Mouse (Mus musculus) bone marrow macrophage, adult 2 months (primary cell): Measurements from ENCODE around the gene G0s2.

Source experiments
- CTCF ChIP-seq: IDR thresholded peaks from 2 replicates; pipeline ENCODE4 v1.5.1; 2012; ENCODE audit warnings: low read depth, mild to moderate bottlenecking, low read length, moderate library complexity
- POLR2A ChIP-seq: IDR thresholded peaks from 2 replicates; pipeline ENCODE4 v1.6.1; 2012; ENCODE audit warnings: mild to moderate bottlenecking, low read depth, low read length, borderline replicate concordance

DNA sequence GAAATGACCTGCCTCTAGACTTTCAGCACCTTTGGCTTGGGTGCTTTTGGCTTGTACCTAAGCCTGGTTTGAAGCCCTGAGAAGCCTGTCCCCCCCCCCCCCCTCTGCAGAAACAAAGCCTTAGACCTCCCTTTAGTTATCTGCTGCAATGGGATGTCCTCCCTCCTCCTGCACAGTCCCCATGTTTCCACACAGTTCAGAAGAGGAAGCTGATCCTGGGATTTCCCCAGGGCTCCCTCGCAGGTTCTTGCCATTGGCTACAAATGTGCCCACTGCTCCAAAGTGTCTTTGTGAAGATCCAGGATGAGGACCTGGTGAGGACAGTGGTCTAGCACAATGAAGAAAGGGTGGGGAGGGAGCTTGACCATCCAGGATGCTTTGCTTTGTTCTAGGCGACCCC, 30.1 kb upstream of the G0s2 start:
- TF ChIP-seq POLR2A (no peak), CTCF (no peak)
